Mouse (Mus musculus) liver, postnatal 0 days (tissue): ENCODE results near the gene Serpine1.

Experiments
- CTCF ChIP-seq: sonication (generic); IDR thresholded peaks from 2 replicates; pipeline ENCODE4 v1.5.1; 2016; ENCODE audit warnings: antibody characterized with exemption, low read depth
- EP300 ChIP-seq: IDR thresholded peaks from 2 replicates; pipeline ENCODE4 v1.6.1; 2016; ENCODE audit warnings: antibody characterized with exemption, low read depth, mild to moderate bottlenecking

- TF ChIP-seq EP300 (no peak), CTCF (no peak)
These were observed 28.6 kb upstream of the Serpine1 start for GRCm38 (mm10) chr5:137100660-137101059.
